Mouse (Mus musculus) lung, adult 18-20 months (tissue): ENCODE measurements around the gene Ticam1.
A peak's percentile ranks its signal among the peaks of the same experiment; 100 is the strongest.

ENCODE experiments used
- DNase-seq, 2 experiments: peaks; one replicate each; pipeline ENCODE4 v3.0.0; 2022; ENCODE audit warnings: mixed read lengths in 2 of 2

Ticam1 gene

GRCm38 (mm10) chr17:56290388-56291170 is 14.0 kb upstream of the Ticam1 start:
- DNase-seq: peak; percentile 98

GRCm38 (mm10) chr17:56289371-56290331 is 13.1 kb upstream of the Ticam1 start:
- peak; percentile 70 to 74 for DNase-seq

- DNase-seq: no peak
These were observed 12.3 kb upstream of the Ticam1 start for GRCm38 (mm10) chr17:56288866-56289265.

- peak; percentile 47 to 62 for DNase-seq
These were observed 11.2 kb upstream of the Ticam1 start for GRCm38 (mm10) chr17:56287830-56288229.

GRCm38 (mm10) chr17:56285995-56286394 is 9.4 kb upstream of the Ticam1 start:
- no peak for DNase-seq

GRCm38 (mm10) chr17:56283316-56283715 is 6.7 kb upstream of the Ticam1 start:
- DNase-seq: no peak

GRCm38 (mm10) chr17:56282802-56283201 is 6.2 kb upstream of the Ticam1 start:
- no peak for DNase-seq

- DNase-seq: no peak
These were observed 4.6 kb upstream of the Ticam1 start for GRCm38 (mm10) chr17:56281193-56281592.

GRCm38 (mm10) chr17:56279481-56280155 is 3.0 kb upstream of the Ticam1 start:
- no peak for DNase-seq

- no peak for DNase-seq
These were observed 1.8 kb upstream of the Ticam1 start for GRCm38 (mm10) chr17:56278340-56278739.

GRCm38 (mm10) chr17:56277567-56277893 is 944 bp upstream of the Ticam1 start:
- no peak for DNase-seq

GRCm38 (mm10) chr17:56275842-56276480 is 625 bp downstream of the Ticam1 start:
- peak in 1 of 2 experiments; percentile 29 for DNase-seq

- DNase-seq: no peak
These were observed 2.6 kb downstream of the Ticam1 start for GRCm38 (mm10) chr17:56273986-56274385.

GRCm38 (mm10) chr17:56273482-56273881 is 3.1 kb downstream of the Ticam1 start:
- DNase-seq: no peak

GRCm38 (mm10) chr17:56272644-56273043 is 3.9 kb downstream of the Ticam1 start:
- peak; percentile 73 to 79 for DNase-seq

- DNase-seq: no peak
These were observed 4.9 kb downstream of the Ticam1 start for GRCm38 (mm10) chr17:56271609-56272253.

- no peak for DNase-seq
These were observed 6.8 kb downstream of the Ticam1 start for GRCm38 (mm10) chr17:56269741-56270140.

GRCm38 (mm10) chr17:56269153-56269630 is 7.4 kb downstream of the Ticam1 start:
- DNase-seq: peak; percentile 75 to 84

GRCm38 (mm10) chr17:56266271-56266670 is 10.3 kb downstream of the Ticam1 start:
- DNase-seq: no peak

GRCm38 (mm10) chr17:56265869-56266268 is 10.7 kb downstream of the Ticam1 start:
- DNase-seq: no peak

GRCm38 (mm10) chr17:56265011-56265410 is 11.6 kb downstream of the Ticam1 start:
- no peak for DNase-seq

GRCm38 (mm10) chr17:56264020-56264419 is 12.6 kb downstream of the Ticam1 start:
- DNase-seq: peak; percentile 79 to 81
